Mouse (Mus musculus) neural tube, embryonic 10.5 days (tissue): ENCODE results near the gene Rhox4d.
"Not testable (repeated sequence)": the region's sequence is repeated elsewhere in the genome, so short reads cannot be mapped to it uniquely, and the experiment has no call there.

Experiments
- DNase-seq: peaks from one replicate; pipeline ENCODE4 v3.0.0-alpha.2; 2017; ENCODE audit warnings: low spot score; ENCODE audit errors: extremely low spot score

The Rhox4d gene

GRCm38 (mm10) chrX:37514059-37514458, at the start of gene Rhox4d:
TSS of gene Rhox4d (plus strand) at chrX:37514359.
- not testable (repeated sequence) for DNase-seq

GRCm38 (mm10) chrX:37480037-37480436, 34.1 kb upstream of the Rhox4d start, which contains the start of gene Rhox4c:
TSS of gene Rhox4c (plus strand) at chrX:37480337.
- DNase-seq = not testable (repeated sequence)

GRCm38 (mm10) chrX:37530152-37530551, 16.0 kb downstream of the Rhox4d start, which contains the start of gene Rhox2e:
TSS of gene Rhox2e (plus strand) at chrX:37530452.
- DNase-seq = not testable (repeated sequence)

GRCm38 (mm10) chrX:37541719-37542118, 27.6 kb downstream of the Rhox4d start, which contains the start of gene Rhox3e:
TSS of gene Rhox3e (plus strand) at chrX:37542019.
- DNase-seq = not testable (repeated sequence)

- DNase-seq = not testable (repeated sequence)
These were observed 43.0 kb downstream of the Rhox4d start, which contains the start of gene Rhox4e for GRCm38 (mm10) chrX:37557112-37557511. TSS of gene Rhox4e (plus strand) at chrX:37557412.
